Mouse (Mus musculus) heart, postnatal 25 days (tissue): ENCODE results near the gene Ppef1. TPM values are rescaled to one million over a fixed set of nuclear protein-coding genes. Genes with fewer than 3 reads are reported as not detected.
A peak's percentile ranks its signal among the peaks of the same experiment; 100 is the strongest.
"Not testable (repeated sequence)": the region's sequence is repeated elsewhere in the genome, so short reads cannot be mapped to it uniquely, and the experiment has no call there.

Source experiments
- DNase-seq: peaks from one replicate; pipeline ENCODE4 v3.0.0; 2022; ENCODE audit warnings: low spot score
- intact Hi-C: fragments of 180-260 bp; cut with DNase I; formaldehyde crosslinking; loops from one replicate; pipeline ENCODE4 v1.15.1; 2025
- total RNA-seq, 2 experiments: library from RNA; stranded (reverse); gene quantifications; 2 replicates each; pipeline ENCODE4 v1.2.3; 2021

Ppef1 gene
- not detected for total RNA-seq

GRCm38 (mm10) chrX:160735650-160736049, at the start of gene Ppef1:
Gene Ppef1, minus strand, starts transcription at chrX:160735765.
- intact Hi-C loops: no loop called here

GRCm38 (mm10) chrX:160782276-160782675, 46.7 kb upstream of the Ppef1 start:
- DNase-seq: no peak
- intact Hi-C loops: no loop called here

More at GRCm38 (mm10) chrX:160735650-160736049, at the start of gene Ppef1:
- no peak for DNase-seq

- no peak for DNase-seq
- intact Hi-C loops: no loop called here
Measured at GRCm38 (mm10) chrX:160773033-160773432, 37.5 kb upstream of the Ppef1 start.

GRCm38 (mm10) chrX:160769622-160770021, 34.1 kb upstream of the Ppef1 start:
- intact Hi-C loops: loop anchor here (5.0 to 10.0 kb wide), 3 partner anchors 165 to 635 kb away; partner anchors contain the start of gene Pdha1
- DNase-seq: not testable (repeated sequence)

- DNase-seq: no peak
- intact Hi-C loops: loop anchor here (5.0 to 10.0 kb wide), 3 partner anchors 163 to 633 kb away; partner anchors contain the start of gene Pdha1
Measured at GRCm38 (mm10) chrX:160767713-160768112, 32.1 kb upstream of the Ppef1 start, which contains the start of gene Rs1. Gene Rs1, plus strand, starts transcription at chrX:160768013.

- intact Hi-C loops: loop anchor here (5.0 to 10.0 kb wide), 3 partner anchors 161 to 631 kb away; partner anchors contain the start of gene Pdha1
- no peak for DNase-seq
Measured at GRCm38 (mm10) chrX:160766233-160766616, 30.7 kb upstream of the Ppef1 start.

- intact Hi-C loops: loop anchor here (5.0 to 10.0 kb wide), 3 partner anchors 161 to 631 kb away; partner anchors contain the start of gene Pdha1
- DNase-seq: peak; percentile 76
Measured at GRCm38 (mm10) chrX:160765389-160766232, 30.0 kb upstream of the Ppef1 start.

- no peak for DNase-seq
- intact Hi-C loops: no loop called here
Measured at GRCm38 (mm10) chrX:160750808-160751207, 15.2 kb upstream of the Ppef1 start.

GRCm38 (mm10) chrX:160748653-160749052, 13.1 kb upstream of the Ppef1 start:
- no peak for DNase-seq
- intact Hi-C loops: no loop called here

- no peak for DNase-seq
- intact Hi-C loops: no loop called here
Measured at GRCm38 (mm10) chrX:160745399-160745798, 9.8 kb upstream of the Ppef1 start.

- DNase-seq: no peak
- intact Hi-C loops: no loop called here
Measured at GRCm38 (mm10) chrX:160699171-160699570, 36.4 kb downstream of the Ppef1 start.

- no peak for DNase-seq
- intact Hi-C loops: no loop called here
Measured at GRCm38 (mm10) chrX:160691559-160691958, 44.0 kb downstream of the Ppef1 start.

GRCm38 (mm10) chrX:160690094-160690493, 45.5 kb downstream of the Ppef1 start:
- intact Hi-C loops: no loop called here
- no peak for DNase-seq

GRCm38 (mm10) chrX:160669992-160670391, 65.6 kb downstream of the Ppef1 start:
- intact Hi-C loops: no loop called here
- no peak for DNase-seq

GRCm38 (mm10) chrX:160610882-160611644, 124.5 kb downstream of the Ppef1 start:
- intact Hi-C loops: loop anchor here (10.0 kb wide), 1 partner anchor 456 kb away; no protein-coding TSS in a partner anchor
- DNase-seq: no peak

- intact Hi-C loops: loop anchor here (10.0 kb wide), 1 partner anchor 456 kb away; no protein-coding TSS in a partner anchor
- no peak for DNase-seq
Measured at GRCm38 (mm10) chrX:160610482-160610881, 125.1 kb downstream of the Ppef1 start.

- intact Hi-C loops: loop anchor here (10.0 kb wide), 2 partner anchors 155 to 455 kb away; partner anchors contain the start of gene Rs1
- DNase-seq: no peak
Measured at GRCm38 (mm10) chrX:160609849-160610248, 125.7 kb downstream of the Ppef1 start.

GRCm38 (mm10) chrX:160603981-160604541, 131.5 kb downstream of the Ppef1 start:
- DNase-seq: peak; percentile 23

GRCm38 (mm10) chrX:160603316-160603715, 132.2 kb downstream of the Ppef1 start:
- no peak for DNase-seq
- intact Hi-C loops: loop anchor here (10.0 kb wide), 1 partner anchor 161 kb away; the partner anchor contains the start of gene Rs1

More at GRCm38 (mm10) chrX:160603981-160604541, 131.5 kb downstream of the Ppef1 start:
- intact Hi-C loops: loop anchor here (10.0 kb wide), 1 partner anchor 161 kb away; the partner anchor contains the start of gene Rs1

GRCm38 (mm10) chrX:160602770-160603169, 132.8 kb downstream of the Ppef1 start:
- intact Hi-C loops: loop anchor here (10.0 kb wide), 1 partner anchor 162 kb away; the partner anchor contains the start of gene Rs1
- no peak for DNase-seq
